Comparison of ENCODE assay signal across 8 mouse cellular contexts in the genomic region with DNA sequence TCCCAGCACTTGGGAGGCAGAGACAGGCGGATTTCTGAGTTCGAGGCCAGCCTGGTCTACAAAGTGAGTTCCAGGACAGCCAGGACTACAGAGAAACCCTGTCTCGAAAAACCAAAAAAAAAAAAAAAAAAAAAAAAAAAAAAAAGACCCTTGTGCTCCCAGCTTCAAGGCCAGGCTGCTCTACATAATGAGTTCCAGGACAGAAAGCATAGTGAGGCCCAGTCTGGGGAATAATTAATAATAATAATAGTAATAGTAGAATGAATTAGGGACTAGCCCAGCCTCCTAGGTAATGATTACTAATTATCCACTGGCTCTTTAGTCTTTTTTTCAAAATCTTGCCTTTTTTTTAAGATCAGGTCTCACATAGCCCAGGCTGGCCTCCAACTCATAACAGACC. TPM values are rescaled to one million over a fixed set of nuclear protein-coding genes. Genes with fewer than 3 reads are reported as not detected.
DNase-seq lines count a peak whose midpoint lies in the region; ATAC-seq and TF ChIP-seq lines count a peak whose summit lies in the region.
"Not testable (repeated sequence)": the region's sequence is repeated elsewhere in the genome, so short reads cannot be mapped to it uniquely, and the experiment has no call there.
"Had no signal": no experiment of that assay in that cellular context is flagged by ENCODE, and none has a peak within 500 bp of the region (broad histone marks: within the 10 kb centered on the region; RNA-seq: fewer than 3 reads in every experiment).

No protein-coding gene starts in this region.

- H3K4me2 ChIP-seq in forebrain, postnatal 0 days (ENCODE audit: low read depth) = peak overlapping the region; percentile 93
- peak overlapping the region; percentile 93 for H3K4me2 ChIP-seq in intestine, postnatal 0 days (replicated peaks; ENCODE audit: low read depth)
- H3K4me2 ChIP-seq in limb, embryonic 14.5 days (replicated peaks; ENCODE audit: low read depth, low read length, severe bottlenecking) = peak overlapping the region; percentile 93
- peak overlapping the region; percentile 98 for H3K4me2 ChIP-seq in lung, embryonic 16.5 days (ENCODE audit: low read depth, low read length)
- H3K4me2 ChIP-seq in neural tube, embryonic 13.5 days = peak overlapping the region; percentile 76

- WGBS in embryonic facial prominence, embryonic 10.5 days = 88% methylated on average over 2 of the region's 3 CpGs
- 83% methylated on average over 1 of the region's 3 CpGs for WGBS in forebrain, postnatal 0 days
- WGBS in hindbrain, embryonic 10.5 days = 96% methylated on average over 2 of the region's 3 CpGs
- WGBS in intestine, postnatal 0 days = 100% methylated on average over 1 of the region's 3 CpGs
- WGBS in limb, embryonic 14.5 days = 83% methylated on average over 2 of the region's 3 CpGs
- WGBS in lung, embryonic 16.5 days = 92% methylated on average over 2 of the region's 3 CpGs
- 83% methylated on average over 2 of the region's 3 CpGs for WGBS in neural tube, embryonic 13.5 days

- ATAC-seq in forebrain, postnatal 0 days; intestine, postnatal 0 days; limb, embryonic 14.5 days (ENCODE audit: low FRiP score, low read depth); lung, embryonic 16.5 days (ENCODE audit: low read depth); neural tube, embryonic 13.5 days (ENCODE audit: low read depth): not testable (repeated sequence)

- not testable (repeated sequence) for H3K9ac ChIP-seq in forebrain, postnatal 0 days; limb, embryonic 14.5 days (ENCODE audit: low read depth, low read length, severe bottlenecking); lung, embryonic 16.5 days (ENCODE audit: low read length)
- H3K9ac ChIP-seq in intestine, postnatal 0 days (ENCODE audit: low read depth, low read length) = peak overlapping the region; percentile 84; the same call in 1 of the 2 replicates
- H3K9ac ChIP-seq in neural tube, embryonic 13.5 days = peak overlapping the region; percentile 82

- peaks cover 62% of the 10 kb centered on the region for H3K4me1 ChIP-seq in embryonic facial prominence, embryonic 10.5 days
- not testable (repeated sequence) for H3K4me1 ChIP-seq in forebrain, postnatal 0 days (ENCODE audit: insufficient read depth); intestine, postnatal 0 days (replicated peaks; ENCODE audit: control insufficient read depth, insufficient read depth, low read length)
- peaks cover 58% of the 10 kb centered on the region for H3K4me1 ChIP-seq in hindbrain, embryonic 10.5 days (replicated peaks)
- peaks cover 24% of the 10 kb centered on the region for H3K4me1 ChIP-seq in limb, embryonic 14.5 days (ENCODE audit: control insufficient read depth, insufficient read depth, low read length)
- peaks cover 25% of the 10 kb centered on the region for H3K4me1 ChIP-seq in lung, embryonic 16.5 days (replicated peaks; ENCODE audit: control insufficient read depth, insufficient read depth, low read length)
- peaks cover 85% of the 10 kb centered on the region for H3K4me1 ChIP-seq in neural tube, embryonic 13.5 days (replicated peaks)

- H3K27ac ChIP-seq in embryonic facial prominence, embryonic 10.5 days (replicated peaks); forebrain, postnatal 0 days (ENCODE audit: low read depth, low read length); hindbrain, embryonic 10.5 days; intestine, postnatal 0 days (ENCODE audit: low read depth, low read length); limb, embryonic 14.5 days (replicated peaks; ENCODE audit: low read depth, low read length); lung, embryonic 16.5 days (ENCODE audit: low read length); neural tube, embryonic 13.5 days (replicated peaks): not testable (repeated sequence)

- H3K27me3 ChIP-seq in embryonic facial prominence, embryonic 10.5 days (replicated peaks; ENCODE audit: low read depth, poor library complexity, severe bottlenecking) = peaks cover 17% of the 10 kb centered on the region
- H3K27me3 ChIP-seq in forebrain, postnatal 0 days (ENCODE audit: insufficient read depth, low read length); intestine, postnatal 0 days (replicated peaks; ENCODE audit: control insufficient read depth, insufficient read depth, low read length); limb, embryonic 14.5 days (ENCODE audit: control insufficient read depth, insufficient read depth, low read length); lung, embryonic 16.5 days (ENCODE audit: control insufficient read depth, insufficient read depth, low read depth, low read length): not testable (repeated sequence)
- peaks cover 21% of the 10 kb centered on the region for H3K27me3 ChIP-seq in hindbrain, embryonic 10.5 days (ENCODE audit: insufficient read depth, poor library complexity, severe bottlenecking)
- peaks cover 20% of the 10 kb centered on the region for H3K27me3 ChIP-seq in neural tube, embryonic 13.5 days

- not testable (repeated sequence) for TF ChIP-seq CTCF in forebrain, postnatal 0 days (IDR thresholded peaks at IDR 0.05; ENCODE audit: low read depth); intestine, postnatal 0 days (IDR thresholded peaks at IDR 0.05; ENCODE audit: low read depth)

- TF ChIP-seq POLR2A in limb, embryonic 14.5 days (IDR thresholded peaks at IDR 0.05; ENCODE audit: borderline replicate concordance, extremely low read depth, insufficient read depth, insufficient read length) = not testable (repeated sequence)

- H3K4me3 ChIP-seq in embryonic facial prominence, embryonic 10.5 days = peak overlapping the region; percentile 75
- H3K4me3 ChIP-seq in forebrain, postnatal 0 days (ENCODE audit: low read depth, low read length); intestine, postnatal 0 days (ENCODE audit: low read depth, low read length): not testable (repeated sequence)
- H3K4me3 ChIP-seq in hindbrain, embryonic 10.5 days = peak overlapping the region; percentile 72; the same call in 1 of the 2 replicates
- peak overlapping the region; percentile 62 for H3K4me3 ChIP-seq in limb, embryonic 14.5 days (replicated peaks; ENCODE audit: low read length)
- H3K4me3 ChIP-seq in lung, embryonic 16.5 days (ENCODE audit: low read length) = peak overlapping the region; percentile 71
- H3K4me3 ChIP-seq in neural tube, embryonic 13.5 days = peak overlapping the region; percentile 52; the same call in 1 of the 2 replicates

- peaks cover 48% of the 10 kb centered on the region for H3K36me3 ChIP-seq in embryonic facial prominence, embryonic 10.5 days (replicated peaks)
- H3K36me3 ChIP-seq in forebrain, postnatal 0 days (ENCODE audit: insufficient read depth) = peaks cover 44% of the 10 kb centered on the region
- peaks cover 46% of the 10 kb centered on the region for H3K36me3 ChIP-seq in hindbrain, embryonic 10.5 days
- H3K36me3 ChIP-seq in intestine, postnatal 0 days (ENCODE audit: control insufficient read depth, insufficient read depth) = peaks cover 31% of the 10 kb centered on the region
- H3K36me3 ChIP-seq in limb, embryonic 14.5 days (ENCODE audit: control insufficient read depth, insufficient read depth, low read length) = peaks cover 40% of the 10 kb centered on the region
- peaks cover 29% of the 10 kb centered on the region for H3K36me3 ChIP-seq in lung, embryonic 16.5 days (ENCODE audit: control insufficient read depth, insufficient read depth, low read length)
- H3K36me3 ChIP-seq in neural tube, embryonic 13.5 days = peaks cover 45% of the 10 kb centered on the region

- DNase-seq in embryonic facial prominence, embryonic 10.5 days (ENCODE audit: low spot score); forebrain, postnatal 0 days; hindbrain, embryonic 10.5 days (ENCODE audit: low spot score); limb, embryonic 14.5 days (ENCODE audit: low spot score): not testable (repeated sequence)

- H3K9me3 ChIP-seq in embryonic facial prominence, embryonic 10.5 days; forebrain, postnatal 0 days (ENCODE audit: low read length); hindbrain, embryonic 10.5 days; intestine, postnatal 0 days (ENCODE audit: control insufficient read depth); limb, embryonic 14.5 days (ENCODE audit: control insufficient read depth, low read length); lung, embryonic 16.5 days (ENCODE audit: control insufficient read depth, low read length); neural tube, embryonic 13.5 days: not testable (repeated sequence)

RNA-seq across cellular contexts. Expression of a gene that starts 0.4 kb away (rescaled TPM):
- polyA plus RNA-seq in embryonic facial prominence, embryonic 10.5 days (2016; fragmentation: Nextera tagmentation; extraction: Ambion mirVana) = 14.9 and 16.1 TPM in 2 replicates
- 26.6 and 29.9 TPM in 2 replicates for total RNA-seq in forebrain, postnatal 0 days (2014; rRNA removed)
- 24.4 and 26.4 TPM in 2 replicates for polyA plus RNA-seq in forebrain, postnatal 0 days (2015; fragmentation: Nextera tagmentation; extraction: Ambion mirVana)
- 15.6 and 15.9 TPM in 2 replicates for polyA plus RNA-seq in hindbrain, embryonic 10.5 days (2016; fragmentation: Nextera tagmentation; extraction: Ambion mirVana)
- 73.4 and 80.0 TPM in 2 replicates for polyA plus RNA-seq in intestine, postnatal 0 days (2015; fragmentation: Nextera tagmentation; extraction: Ambion mirVana)
- 16.9 and 21.3 TPM in 2 replicates for polyA plus RNA-seq in limb, embryonic 14.5 days (2012; rRNA removed)
- 21.7 and 25.9 TPM in 2 replicates for polyA plus RNA-seq in limb, embryonic 14.5 days (2014; fragmentation: Nextera tagmentation; extraction: Ambion mirVana)
- 13.7 and 14.1 TPM in 2 replicates for polyA plus RNA-seq in lung, embryonic 16.5 days (2015; fragmentation: Nextera tagmentation; extraction: Ambion mirVana)
- 38.8 and 39.1 TPM in 2 replicates for polyA plus RNA-seq in neural tube, embryonic 13.5 days (2015; fragmentation: Nextera tagmentation; extraction: Ambion mirVana)

RNA-seq across cellular contexts. Expression of a gene that starts 6.5 kb away (rescaled TPM):
- 1,047 and 1,098 TPM in 2 replicates for polyA plus RNA-seq in embryonic facial prominence, embryonic 10.5 days (2016; fragmentation: Nextera tagmentation; extraction: Ambion mirVana)
- total RNA-seq in forebrain, postnatal 0 days (2014; rRNA removed) = 1,173 and 2,728 TPM in 2 replicates
- 1,003 and 1,434 TPM in 2 replicates for polyA plus RNA-seq in forebrain, postnatal 0 days (2015; fragmentation: Nextera tagmentation; extraction: Ambion mirVana)
- 959 and 1,042 TPM in 2 replicates for polyA plus RNA-seq in hindbrain, embryonic 10.5 days (2016; fragmentation: Nextera tagmentation; extraction: Ambion mirVana)
- polyA plus RNA-seq in intestine, postnatal 0 days (2015; fragmentation: Nextera tagmentation; extraction: Ambion mirVana) = 922 and 935 TPM in 2 replicates
- polyA plus RNA-seq in limb, embryonic 14.5 days (2012; rRNA removed) = 1,565 and 2,419 TPM in 2 replicates
- polyA plus RNA-seq in limb, embryonic 14.5 days (2014; fragmentation: Nextera tagmentation; extraction: Ambion mirVana) = 1,011 and 1,139 TPM in 2 replicates
- 787 and 914 TPM in 2 replicates for polyA plus RNA-seq in lung, embryonic 16.5 days (2015; fragmentation: Nextera tagmentation; extraction: Ambion mirVana)
- polyA plus RNA-seq in neural tube, embryonic 13.5 days (2015; fragmentation: Nextera tagmentation; extraction: Ambion mirVana) = 821 and 850 TPM in 2 replicates

RNA-seq across cellular contexts. Expression of a gene that starts 52.4 kb away (rescaled TPM):
- polyA plus RNA-seq in embryonic facial prominence, embryonic 10.5 days (2016; fragmentation: Nextera tagmentation; extraction: Ambion mirVana) = 1.7 and 1.8 TPM in 2 replicates
- 4.7 and 8.9 TPM in 2 replicates for total RNA-seq in forebrain, postnatal 0 days (2014; rRNA removed)
- polyA plus RNA-seq in forebrain, postnatal 0 days (2015; fragmentation: Nextera tagmentation; extraction: Ambion mirVana) = 3.1 and 4.4 TPM in 2 replicates
- 4.0 and 6.3 TPM in 2 replicates for polyA plus RNA-seq in hindbrain, embryonic 10.5 days (2016; fragmentation: Nextera tagmentation; extraction: Ambion mirVana)
- polyA plus RNA-seq in intestine, postnatal 0 days (2015; fragmentation: Nextera tagmentation; extraction: Ambion mirVana) = 0.12 and 0.22 TPM in 2 replicates
- 1.6 and 1.7 TPM in 2 replicates for polyA plus RNA-seq in limb, embryonic 14.5 days (2012; rRNA removed)
- polyA plus RNA-seq in limb, embryonic 14.5 days (2014; fragmentation: Nextera tagmentation; extraction: Ambion mirVana) = 0.55 and 0.86 TPM in 2 replicates
- polyA plus RNA-seq in lung, embryonic 16.5 days (2015; fragmentation: Nextera tagmentation; extraction: Ambion mirVana) = 7.1 and 8.5 TPM in 2 replicates
- 2.9 TPM in 2 replicates for polyA plus RNA-seq in neural tube, embryonic 13.5 days (2015; fragmentation: Nextera tagmentation; extraction: Ambion mirVana)
- polyA plus RNA-seq: macrophage had no signal
